Comparison of ENCODE assay signal across 11 mouse cellular contexts in the genomic region with DNA sequence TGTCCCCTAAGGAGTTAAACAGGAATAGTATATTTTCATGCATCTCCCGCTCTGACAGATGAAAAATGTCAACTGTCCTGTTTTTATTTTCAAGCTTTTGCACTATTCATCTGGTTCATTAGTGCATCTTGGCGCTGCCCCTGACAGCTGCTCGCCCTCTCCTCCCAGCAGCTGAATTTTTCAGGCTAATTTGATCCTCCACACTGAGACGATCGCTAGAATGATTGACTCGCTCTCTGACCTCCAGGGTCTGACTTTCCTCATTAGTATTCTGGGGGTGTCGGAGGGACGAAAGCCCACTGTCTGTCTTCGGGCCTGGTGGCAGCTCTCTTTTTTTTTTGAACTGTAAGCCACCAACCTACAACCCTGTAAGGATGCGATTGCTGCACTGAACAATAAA.
A peak's percentile ranks its signal among the peaks of the same experiment; 100 is the strongest.
DNase-seq lines count a peak whose midpoint lies in the region; ATAC-seq and TF ChIP-seq lines count a peak whose summit lies in the region.
"Had no signal": no experiment of that assay in that cellular context is flagged by ENCODE, and none has a peak within 500 bp of the region (broad histone marks: within the 10 kb centered on the region; RNA-seq: fewer than 3 reads in every experiment).

No protein-coding gene starts in this region.

- H3K4me2 ChIP-seq in embryonic facial prominence, embryonic 12.5 days (replicated peaks), result 0 out of 2 replicates have a peak overlapping the region, but pooled peaks have one; percentile 6
- H3K4me2 ChIP-seq in hindbrain, embryonic 13.5 days, result peak overlapping the region; percentile 47
- H3K4me2 ChIP-seq: heart, embryonic 13.5 days had no signal

- 11% methylated on average over 10 of the region's 10 CpGs for whole genome bisulfite sequencing in embryonic facial prominence, embryonic 12.5 days
- WGBS in hindbrain, embryonic 13.5 days, result 7% methylated on average over 10 of the region's 10 CpGs

- intact Hi-C loops in gastrocnemius, adult 2 months (cut with DNase I), result no loop called here

- H3K4me1 ChIP-seq in embryonic facial prominence, embryonic 12.5 days, result peaks cover 10% of the 10 kb centered on the region; the same call in 1 of the 2 replicates
- H3K4me1 ChIP-seq in hindbrain, embryonic 13.5 days (replicated peaks), result peaks cover 42% of the 10 kb centered on the region

- no peak for ATAC-seq in embryonic facial prominence, embryonic 12.5 days (ENCODE audit: insufficient number of reproducible peaks, insufficient read depth, low FRiP score, low TSS enrichment)
- ATAC-seq in hindbrain, embryonic 13.5 days (ENCODE audit: low FRiP score), result peak; percentile 71
- ATAC-seq: liver, postnatal 0 days had no signal

- H3K9me3 ChIP-seq in embryonic facial prominence, embryonic 12.5 days, result no peaks in the 10 kb centered on the region
- H3K9me3 ChIP-seq in hindbrain, embryonic 13.5 days, result no peaks in the 10 kb centered on the region
- H3K9me3 ChIP-seq: heart, embryonic 13.5 days; megakaryocyte, embryonic 14.5 days had no signal

- H3K4me3 ChIP-seq in embryonic facial prominence, embryonic 12.5 days, result no peak overlapping the region
- H3K4me3 ChIP-seq in hindbrain, embryonic 13.5 days, result no peak overlapping the region
- H3K4me3 ChIP-seq in gastrocnemius, adult 2 months, result no peak overlapping the region
- H3K4me3 ChIP-seq: heart, embryonic 13.5 days; megakaryocyte, embryonic 14.5 days had no signal

- no peak overlapping the region for H3K9ac ChIP-seq in embryonic facial prominence, embryonic 12.5 days
- H3K9ac ChIP-seq in hindbrain, embryonic 13.5 days, result no peak overlapping the region
- H3K9ac ChIP-seq: heart, embryonic 13.5 days; liver, postnatal 0 days had no signal

- no peaks in the 10 kb centered on the region for H3K36me3 ChIP-seq in embryonic facial prominence, embryonic 12.5 days
- no peaks in the 10 kb centered on the region for H3K36me3 ChIP-seq in hindbrain, embryonic 13.5 days

- no peak for TF ChIP-seq CTCF in gastrocnemius, adult 2 months (IDR thresholded peaks at IDR 0.05)

- no peaks in the 10 kb centered on the region for H3K27me3 ChIP-seq in embryonic facial prominence, embryonic 12.5 days
- H3K27me3 ChIP-seq in hindbrain, embryonic 13.5 days, result no peaks in the 10 kb centered on the region; the same call in 1 of the 2 replicates
- H3K27me3 ChIP-seq: heart, embryonic 13.5 days; megakaryocyte, embryonic 14.5 days had no signal

- DNase-seq in embryo, embryonic 10 days (ENCODE audit: low spot score), result peak; percentile 86
- peak; percentile 53 for DNase-seq in neural tube, embryonic 10.5 days (ENCODE audit: extremely low spot score, low spot score)
- DNase-seq in urinary bladder, postnatal 4 days (ENCODE audit: low spot score in 2 of 2), result no peak
- no peak for DNase-seq in gastrocnemius, adult 2 months
- DNase-seq in kidney, adult 9 months, result no peak
- DNase-seq: cerebellum, postnatal 36 days; liver, postnatal 0 days had no signal

- H3K27ac ChIP-seq in embryonic facial prominence, embryonic 12.5 days, result no peak overlapping the region
- peak overlapping the region; percentile 89 for H3K27ac ChIP-seq in hindbrain, embryonic 13.5 days
- H3K27ac ChIP-seq in gastrocnemius, adult 2 months, result no peak overlapping the region
- H3K27ac ChIP-seq: heart, embryonic 13.5 days had no signal

Comparison
In these comparisons a context has a peak if more than half of its experiments do, and no peak if none do; other contexts are left out.
1. DNase-seq: peak in embryo, embryonic 10 days (single experiment) and neural tube, embryonic 10.5 days (single experiment); none in urinary bladder, postnatal 4 days (0 of 2), gastrocnemius, adult 2 months (single experiment) and kidney, adult 9 months (single experiment).